Mouse (Mus musculus) MEL-GATA-1-ER (cell line): ENCODE measurements around the gene Arhgef12.

Experiments used
- DNase-seq: peaks from one replicate; pipeline ENCODE4 v3.0.0-alpha.2; 2012; ENCODE audit warnings: low read depth; ENCODE audit errors: extremely low read depth

Arhgef12 gene

DNA sequence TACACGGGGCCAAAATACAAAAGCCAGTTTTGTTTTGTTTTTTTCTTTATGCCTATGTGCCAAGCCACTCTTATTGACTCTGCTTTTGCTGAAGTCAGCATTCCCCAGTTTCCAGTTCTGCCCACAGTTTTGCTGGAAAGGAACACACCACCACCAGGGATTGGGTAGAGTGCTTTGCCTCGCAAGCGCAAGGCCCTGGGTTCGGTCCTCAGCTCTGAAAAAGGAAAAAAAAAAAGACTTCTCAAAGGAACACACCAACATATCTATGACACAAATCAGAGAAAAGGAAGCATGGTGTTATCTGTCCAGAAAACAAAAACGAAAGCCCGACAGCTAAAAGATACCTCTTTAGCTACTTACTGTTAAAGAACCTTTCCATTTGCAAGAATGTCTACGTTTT is 2.1 kb upstream of the Arhgef12 start:
- no peak for DNase-seq

- DNase-seq = no peak
Measured at GRCm38 (mm10) chr9:43108721-43109120, 1.7 kb upstream of the Arhgef12 start.

DNA sequence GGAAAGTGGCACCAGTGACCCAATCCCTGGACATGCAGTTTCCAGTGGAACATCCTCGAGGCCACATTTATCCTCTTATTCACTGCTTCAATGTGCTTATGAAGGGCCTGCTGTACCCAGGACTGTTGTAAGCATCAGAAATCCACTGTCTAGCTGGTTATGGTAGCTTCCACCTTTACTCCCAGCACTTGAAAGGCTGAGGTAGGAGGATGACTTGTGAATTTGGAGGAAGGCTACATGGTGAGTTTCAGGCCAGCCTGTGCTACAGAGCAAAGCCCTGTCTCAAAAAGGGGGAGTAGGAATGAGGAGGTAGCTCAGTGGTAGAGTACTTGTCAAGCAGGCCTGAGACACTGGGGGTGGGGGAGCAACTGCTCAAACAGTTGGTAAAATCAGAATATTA is 1.0 kb upstream of the Arhgef12 start:
- DNase-seq = no peak

- no peak for DNase-seq
Measured at GRCm38 (mm10) chr9:43107555-43107954, 516 bp upstream of the Arhgef12 start.

- DNase-seq = no peak
Measured at GRCm38 (mm10) chr9:43106426-43107186, 433 bp downstream of the Arhgef12 start.

DNA sequence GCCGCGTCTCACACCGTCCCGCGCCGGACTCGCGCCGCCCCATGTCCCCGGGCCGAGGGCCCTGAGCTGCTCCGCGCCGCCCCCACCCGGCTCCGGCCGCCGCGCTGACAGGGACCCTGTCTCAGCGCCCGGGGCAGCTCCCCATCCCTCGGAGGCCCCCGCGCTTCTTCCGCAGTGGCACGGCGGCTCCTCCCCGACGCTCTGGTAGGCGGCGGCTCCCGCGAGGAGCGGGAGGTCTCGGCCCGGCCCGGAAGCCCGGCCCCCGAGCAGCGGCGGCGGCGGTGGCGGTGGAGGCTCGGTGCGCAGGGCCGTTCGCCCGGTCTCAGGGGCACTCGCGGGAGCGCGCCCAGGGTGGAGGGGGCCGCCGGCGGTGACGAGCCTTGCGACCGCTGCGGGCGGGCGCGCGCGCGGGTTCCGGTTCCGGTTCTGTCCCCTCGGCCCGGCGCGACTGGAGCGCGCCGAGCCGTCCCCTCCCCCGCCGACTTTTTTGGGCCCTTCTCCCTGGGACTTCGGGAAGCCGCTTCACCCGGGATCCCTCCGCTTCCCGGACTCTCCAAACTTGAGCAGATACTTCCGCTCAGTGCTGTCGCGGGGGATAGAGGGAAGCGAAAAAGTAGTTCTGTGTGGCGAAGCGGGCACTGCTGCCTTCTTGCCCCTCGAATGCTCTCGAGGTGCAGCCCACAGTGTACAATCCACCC is 1.2 kb downstream of the Arhgef12 start:
- peak; percentile 70 for DNase-seq

DNA sequence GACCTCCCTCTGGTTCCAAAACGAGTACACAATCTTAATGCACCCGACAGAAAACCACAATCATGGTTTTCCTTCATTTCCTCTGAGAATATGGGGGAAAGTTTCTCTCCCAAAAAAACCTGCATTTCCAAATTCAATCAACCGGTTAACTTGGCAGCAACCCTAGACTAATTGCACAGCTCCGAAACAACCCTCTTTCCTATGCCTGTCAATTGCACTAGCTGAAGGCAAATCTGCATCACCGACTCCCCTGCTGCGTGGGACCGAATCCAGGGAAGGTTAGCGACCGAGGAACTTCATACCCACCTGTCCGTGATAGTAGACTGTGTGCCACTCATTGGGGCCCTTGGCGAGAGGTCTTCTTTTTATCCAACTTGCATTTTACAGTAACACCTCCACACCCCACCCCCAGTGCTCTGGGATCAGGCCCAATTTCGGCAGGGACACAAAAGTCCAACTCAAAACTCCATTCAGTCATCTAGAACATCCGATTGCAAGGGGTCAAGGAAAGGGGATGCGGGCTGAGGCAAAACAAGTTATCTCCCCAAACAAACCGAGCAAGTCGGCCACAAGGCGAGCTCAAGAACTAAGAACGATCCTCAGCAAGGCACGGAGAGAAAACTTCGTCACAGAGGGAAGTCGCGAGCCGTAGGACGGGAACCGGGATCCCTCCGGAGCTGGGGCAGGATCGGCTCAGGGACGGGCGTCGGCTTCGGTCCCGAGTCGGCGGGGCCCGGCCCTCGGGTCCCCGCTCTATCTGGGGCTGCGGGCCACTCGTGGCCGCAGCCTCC is 2.0 kb downstream of the Arhgef12 start:
- no peak for DNase-seq

DNA sequence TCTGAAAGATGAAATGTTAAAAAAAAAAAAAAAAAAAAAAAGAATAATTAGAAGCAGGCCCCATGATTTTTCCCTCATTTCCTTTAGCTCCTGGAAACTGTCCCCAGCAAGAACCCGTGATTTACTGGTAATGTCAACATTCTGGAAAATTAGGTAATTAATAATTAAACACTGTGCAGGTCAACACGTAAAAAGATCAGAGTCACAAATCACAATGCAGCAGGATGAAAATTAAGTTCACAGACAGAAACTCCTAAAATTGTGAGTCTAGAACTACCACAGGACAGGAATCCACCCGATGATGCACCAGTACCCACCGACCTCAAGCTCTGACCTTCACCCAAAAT is 2.5 kb downstream of the Arhgef12 start:
- DNase-seq = no peak

GRCm38 (mm10) chr9:43103675-43104299 is 3.3 kb downstream of the Arhgef12 start:
- DNase-seq = no peak

- DNase-seq = no peak
Measured at GRCm38 (mm10) chr9:43102931-43103330, 4.1 kb downstream of the Arhgef12 start.

DNA sequence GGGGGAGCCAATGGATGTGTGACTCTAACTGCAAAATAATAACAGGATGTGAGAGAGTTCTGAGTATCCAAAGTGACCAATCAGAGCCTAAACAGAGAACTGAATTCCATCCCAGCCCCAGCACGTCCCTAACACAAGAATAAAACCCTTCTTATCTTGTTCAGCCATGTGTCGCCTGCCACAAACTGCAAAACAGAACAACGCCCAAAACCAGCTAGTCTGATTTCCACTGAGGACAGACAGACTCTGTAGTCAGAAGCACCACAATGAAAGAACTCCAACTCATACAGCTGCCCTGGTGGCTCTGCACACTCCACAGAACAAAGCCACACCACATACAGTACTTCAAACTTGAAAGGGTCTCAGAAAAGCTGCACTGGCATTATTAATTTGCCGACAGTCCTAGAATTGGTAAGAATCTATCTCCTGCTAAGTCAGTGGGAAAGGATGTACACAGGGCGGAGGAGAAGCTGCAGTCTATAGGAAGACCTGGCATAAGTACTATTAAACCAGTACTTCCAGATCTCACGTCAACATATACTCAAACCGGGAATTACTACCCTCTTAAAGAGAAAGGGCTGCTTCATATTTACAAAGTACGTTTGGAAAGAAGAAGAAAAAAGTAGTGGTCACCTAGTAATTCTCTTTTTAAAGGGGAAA is 5.0 kb downstream of the Arhgef12 start:
- DNase-seq = peak; percentile 93

DNA sequence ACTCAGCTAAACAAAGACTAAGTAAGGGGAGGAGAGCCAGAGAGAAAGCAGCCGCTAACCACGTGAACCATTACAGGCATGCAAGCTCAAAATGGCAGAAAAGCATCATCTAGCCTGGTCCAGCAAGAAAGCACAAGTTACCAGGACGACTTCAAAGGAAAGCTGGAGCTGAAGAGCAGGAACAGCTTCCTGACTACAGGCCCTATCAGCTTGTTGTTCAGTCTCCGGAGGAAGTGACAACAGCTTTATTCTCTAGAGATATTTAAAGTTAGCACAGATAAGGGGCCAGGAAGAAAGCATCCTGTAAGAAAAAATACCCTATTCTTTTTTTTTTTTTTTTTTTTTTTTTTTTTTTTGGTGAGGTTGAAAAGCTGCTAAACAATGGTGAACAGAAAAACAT is 8.1 kb downstream of the Arhgef12 start:
- no peak for DNase-seq

- no peak for DNase-seq
Measured at GRCm38 (mm10) chr9:43097801-43098557, 9.1 kb downstream of the Arhgef12 start.

- DNase-seq = peak; percentile 88
Measured at GRCm38 (mm10) chr9:43096337-43096736, 10.7 kb downstream of the Arhgef12 start.

DNA sequence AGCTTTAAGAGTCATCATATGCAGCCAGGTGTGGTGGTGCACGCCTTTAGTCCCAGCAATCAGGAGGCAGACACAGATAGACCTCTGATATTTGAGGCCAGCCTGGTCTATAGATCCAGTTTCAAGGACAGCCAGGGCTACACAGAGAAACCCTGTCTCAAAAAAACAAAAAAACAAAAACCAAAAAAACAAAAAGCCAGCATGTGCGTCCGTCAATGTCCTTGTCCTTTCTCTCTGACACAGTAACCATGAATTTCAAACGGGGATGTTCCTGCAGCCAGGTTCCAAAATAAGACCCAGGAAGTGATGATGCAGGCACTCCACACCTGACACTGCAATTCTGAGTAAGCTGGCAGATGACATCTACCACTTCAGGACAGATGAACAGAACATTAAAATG is 12.2 kb downstream of the Arhgef12 start:
- DNase-seq = no peak

DNA sequence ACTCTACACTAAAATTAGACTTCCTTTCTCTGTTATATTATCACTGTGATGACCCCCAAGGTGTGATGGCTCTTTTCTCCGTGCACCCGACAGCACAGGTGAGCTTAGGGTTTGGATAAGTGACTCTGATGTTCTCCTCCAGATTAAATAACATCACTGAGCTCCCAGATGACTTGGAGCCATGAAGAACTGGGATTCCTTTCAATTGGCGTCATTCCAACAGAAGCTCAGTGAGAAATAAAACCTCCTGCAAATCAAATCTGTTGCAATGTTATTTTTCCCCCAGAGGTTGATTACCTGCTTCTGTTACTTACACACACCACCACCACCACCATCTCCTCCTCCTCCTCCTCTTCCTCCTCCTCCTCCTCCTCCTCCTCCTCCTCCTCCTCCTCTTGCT is 13.2 kb downstream of the Arhgef12 start:
- DNase-seq = no peak

DNA sequence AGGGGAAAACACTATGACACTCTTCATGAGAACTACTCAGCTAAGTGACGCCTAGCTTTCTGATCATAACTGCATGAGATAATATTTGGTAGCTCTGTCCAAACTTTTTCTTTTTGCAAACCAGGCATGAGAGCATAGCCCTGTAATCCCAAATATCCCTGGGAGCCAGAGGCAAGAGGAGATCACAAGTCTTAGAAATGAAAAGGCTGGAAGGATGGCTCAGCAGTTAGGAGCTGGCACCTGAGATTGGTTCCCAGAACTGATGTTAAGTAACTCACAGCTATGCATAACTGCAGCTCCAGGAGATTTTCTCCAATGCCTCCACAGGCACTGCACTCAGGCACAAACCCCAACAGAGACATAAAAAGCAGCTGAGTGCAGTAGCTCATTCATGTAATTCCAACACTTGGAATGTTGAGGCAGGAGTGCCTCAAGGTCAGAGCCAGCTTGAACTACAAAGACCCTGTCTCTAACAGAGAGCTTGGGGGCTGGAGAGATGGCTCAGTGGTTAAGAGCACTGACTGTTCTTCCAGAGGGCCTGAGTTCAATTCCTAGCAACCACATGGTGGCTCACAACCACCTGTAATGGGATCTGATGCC is 21.3 kb downstream of the Arhgef12 start:
- no peak for DNase-seq

DNA sequence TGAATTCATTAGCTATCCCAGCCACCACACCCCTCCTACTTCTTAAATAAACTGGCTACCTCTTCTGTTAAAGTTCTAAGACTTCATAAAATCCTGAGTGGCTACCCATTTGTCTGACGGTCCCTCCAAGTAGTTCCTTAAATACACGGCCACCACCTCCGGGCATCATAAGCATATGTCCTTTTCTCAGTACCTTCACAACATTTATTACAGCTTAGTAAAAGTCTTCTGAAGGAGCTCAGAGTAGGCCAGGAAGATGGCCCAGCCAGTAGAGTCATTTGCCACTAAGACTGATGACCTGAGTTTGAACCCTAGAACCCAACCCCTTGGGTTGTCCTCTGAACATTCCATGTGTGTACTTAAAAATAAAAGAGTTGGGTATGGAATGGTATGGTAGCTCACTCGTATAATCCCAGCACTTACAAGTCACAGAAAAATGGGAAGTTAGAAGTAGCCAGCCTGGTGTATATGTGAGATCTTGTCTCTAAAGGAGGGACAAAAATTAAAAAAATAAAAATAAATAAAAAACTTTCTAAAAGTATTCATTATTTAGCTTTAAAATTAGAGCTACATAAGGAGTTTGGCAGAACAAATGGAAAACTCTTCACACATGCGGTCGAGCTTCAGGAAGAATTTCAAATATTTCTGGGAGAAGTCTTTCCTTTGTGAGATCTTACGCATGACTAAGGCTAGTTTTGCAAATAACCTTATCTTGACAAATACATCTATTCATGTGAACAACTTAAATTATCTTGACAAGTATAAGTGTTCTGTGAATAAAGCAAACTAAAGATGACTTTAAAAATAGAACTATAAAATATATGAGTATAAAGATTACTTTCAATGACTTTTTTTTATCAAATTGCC is 22.3 kb downstream of the Arhgef12 start:
- DNase-seq = no peak

DNA sequence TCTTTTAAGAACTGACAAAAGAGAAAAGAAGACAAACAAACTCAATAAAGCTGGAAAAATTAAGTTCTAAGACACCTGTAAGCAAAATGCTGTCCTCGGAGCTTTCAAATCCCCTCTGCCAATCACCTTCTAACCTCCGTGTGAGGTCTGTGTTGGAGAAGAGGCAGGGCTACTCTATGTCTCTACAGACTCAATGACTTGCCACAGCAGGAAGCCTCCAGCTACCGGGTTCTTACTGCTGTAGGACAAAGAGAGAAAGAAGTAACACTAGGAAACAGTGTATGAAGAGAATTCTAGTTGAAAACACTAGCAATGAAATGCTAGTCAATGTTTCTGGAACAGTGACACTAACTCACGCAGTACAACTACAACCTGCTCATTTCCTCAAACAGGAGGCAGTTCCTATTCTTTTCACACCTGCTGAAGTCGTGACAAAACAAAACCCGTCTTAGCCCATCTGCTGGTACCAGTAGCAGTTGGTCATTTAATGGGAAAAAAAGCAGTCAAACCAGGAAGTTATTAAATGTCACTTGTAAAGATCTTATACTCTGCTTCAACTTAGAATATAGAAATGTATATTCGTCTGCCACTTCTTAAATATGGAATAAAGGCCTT is 23.5 kb downstream of the Arhgef12 start:
- DNase-seq = no peak
